Mouse (Mus musculus) megakaryocyte, embryonic 14.5 days (primary cell): ENCODE results near the gene Best1.

Experiments
- FLI1 ChIP-seq: IDR thresholded peaks from 2 replicates; pipeline ENCODE4 v1.6.1; 2012; ENCODE audit warnings: low read length, inconsistent platforms, mixed read lengths
- GATA1 ChIP-seq: IDR thresholded peaks from 3 replicates; pipeline ENCODE4 v1.6.1; 2012; ENCODE audit warnings: mixed read lengths, low read length, inconsistent platforms, borderline replicate concordance

- TF ChIP-seq FLI1 (no peak), GATA1 (no peak)
Observed at GRCm38 (mm10) chr19:10025169-10025875, 23.9 kb upstream of the Best1 start.
